Mouse (Mus musculus): ENCODE results near the gene Ltb4r2. TPM values are rescaled to one million over a fixed set of nuclear protein-coding genes. Genes with fewer than 3 reads are reported as not detected.
A peak's percentile ranks its signal among the peaks of the same experiment; 100 is the strongest.

Gene Ltb4r2
- polyA plus RNA-seq (2016; fragmentation: Nextera tagmentation; extraction: Ambion mirVana): 0.44 and 1.1 TPM in 2 replicates

DNA sequence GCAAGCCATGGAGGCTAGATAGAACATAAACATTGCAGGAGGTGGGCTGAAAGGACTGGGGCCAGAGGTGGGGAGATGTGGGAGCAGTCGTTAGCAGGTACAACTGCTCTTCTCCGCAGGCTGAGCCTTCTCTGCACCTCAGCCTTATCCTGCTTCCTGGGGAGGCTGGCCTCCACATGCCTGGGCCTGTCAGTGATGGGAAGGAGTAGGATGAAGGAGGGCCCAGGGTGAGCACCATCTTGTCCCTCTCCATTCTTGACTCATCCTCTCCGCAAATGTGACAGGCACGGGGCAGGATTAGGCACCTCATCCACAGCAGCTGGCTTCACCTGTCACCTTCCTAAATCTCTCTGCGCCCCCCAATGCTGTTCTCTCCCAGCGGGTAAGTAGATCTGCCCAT lies at the start of gene Ltb4r2:
TSS of gene Ltb4r2 (plus strand) at position 266 of the 400 bp plus-strand sequence.
- 55% methylated on average over 6 of the region's 6 CpGs for WGBS
- no peak for DNase-seq (ENCODE audit: low spot score)
- H3K9me3 ChIP-seq: no peaks in the 10 kb centered on the region
- H3K4me1 ChIP-seq: peaks cover 50% of the 10 kb centered on the region
- H3K27ac ChIP-seq: peak within 1 kb of the TSS; percentile 90
- peaks cover 54% of the 10 kb centered on the region for H3K27me3 ChIP-seq (ENCODE audit: insufficient read depth, poor library complexity, severe bottlenecking)
- peaks cover 7% of the 10 kb centered on the region; the same call in 1 of the 2 replicates for H3K36me3 ChIP-seq
- H3K4me3 ChIP-seq: peak within 1 kb of the TSS; percentile 72

DNA sequence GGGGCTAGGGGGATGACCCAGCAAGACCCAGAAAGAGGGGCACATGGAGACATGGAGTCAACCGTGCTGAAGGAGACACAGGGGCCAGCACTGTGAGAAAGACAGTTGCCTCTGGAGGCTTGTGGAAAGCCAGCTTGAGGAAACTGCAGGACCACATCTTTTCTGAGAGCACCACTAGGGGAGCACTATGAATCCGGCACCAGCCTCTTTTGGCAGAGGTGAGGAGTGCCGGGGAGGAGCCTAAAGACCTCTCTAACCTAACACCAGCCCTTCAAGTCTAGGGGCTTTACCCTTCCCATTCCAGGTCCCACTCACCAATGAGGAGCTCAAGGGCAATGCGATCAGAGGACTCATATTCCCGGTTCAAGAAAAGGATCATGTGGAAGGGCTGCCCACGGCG lies 49.4 kb upstream of the Ltb4r2 start:
- Histone ChIP-seq H3K4me3 (no peak overlapping the region), H3K4me1 (peaks cover 13% of the 10 kb centered on the region), H3K27me3 (ENCODE audit: insufficient read depth, poor library complexity, severe bottlenecking) (peaks cover 38% of the 10 kb centered on the region), H3K9me3 (no peaks in the 10 kb centered on the region), H3K27ac (no peak overlapping the region), H3K36me3 (peaks cover 8% of the 10 kb centered on the region)
- no peak for DNase-seq (ENCODE audit: low spot score)
- 74% methylated on average over 7 of the region's 7 CpGs for WGBS

DNA sequence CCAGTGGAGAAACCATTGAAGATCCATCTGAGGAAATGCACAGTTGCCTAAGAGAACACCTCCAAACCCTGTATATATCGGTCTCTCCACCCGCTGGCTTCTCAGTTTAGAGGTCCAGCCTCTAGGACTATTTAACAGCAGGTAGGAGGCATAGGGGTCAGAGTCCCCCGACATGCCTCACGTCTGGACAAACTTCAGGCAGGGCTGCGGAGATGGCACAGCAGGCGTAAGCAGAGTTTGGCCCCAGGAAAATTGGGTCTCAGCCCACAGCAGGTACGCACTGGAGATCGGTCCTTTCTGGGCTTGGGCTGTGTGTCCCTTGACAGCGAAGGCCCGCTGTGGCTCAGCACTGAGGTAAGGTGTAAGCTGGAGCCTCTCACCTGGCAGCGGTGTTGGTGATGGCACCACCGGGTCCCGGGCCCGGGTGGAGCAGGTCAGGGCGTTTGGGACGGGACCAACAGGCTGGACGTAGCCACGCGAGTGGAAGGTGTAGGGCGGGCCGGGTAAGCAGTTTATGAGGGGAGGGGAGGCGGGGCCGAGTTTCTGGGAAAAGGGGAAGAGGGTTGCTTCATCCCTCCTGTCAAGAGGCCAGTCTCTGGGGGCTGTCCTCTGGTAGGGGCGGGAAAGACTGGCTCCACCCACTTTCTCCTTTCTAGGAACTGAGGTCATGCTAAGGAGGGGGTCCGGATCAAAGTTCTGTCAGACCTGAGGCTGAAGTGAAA lies 48.1 kb upstream of the Ltb4r2 start:
- peaks cover 38% of the 10 kb centered on the region for H3K27me3 ChIP-seq (ENCODE audit: insufficient read depth, poor library complexity, severe bottlenecking)
- peaks cover 13% of the 10 kb centered on the region for H3K4me1 ChIP-seq
- H3K9me3 ChIP-seq: no peaks in the 10 kb centered on the region
- DNase-seq (ENCODE audit: low spot score): peak; percentile 77
- no peak overlapping the region; the same call in 1 of the 2 replicates for H3K27ac ChIP-seq
- WGBS: 11% methylated on average over 25 of the region's 25 CpGs
- H3K36me3 ChIP-seq: peaks cover 20% of the 10 kb centered on the region
- H3K4me3 ChIP-seq: peak overlapping the region; percentile 50

DNA sequence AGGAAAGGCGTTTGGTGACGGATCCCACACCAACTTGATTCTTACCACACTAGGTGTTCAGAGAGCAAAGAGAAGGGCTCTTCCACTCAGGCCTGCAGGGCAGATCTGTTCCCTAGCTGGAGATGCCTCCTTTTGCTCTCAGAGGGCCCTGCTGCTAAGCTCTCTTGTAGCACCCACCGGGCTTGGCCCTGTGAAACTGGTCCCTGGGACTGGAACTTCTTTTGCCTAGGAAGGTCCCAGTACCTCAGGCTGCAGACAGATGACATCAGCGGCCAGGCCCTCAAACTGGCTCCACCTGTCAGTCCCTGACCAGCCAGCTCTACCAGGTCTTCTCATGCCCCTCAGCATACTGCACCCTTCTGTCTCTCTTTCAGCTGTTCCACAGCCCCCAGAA lies 47.5 kb upstream of the Ltb4r2 start, which contains the start of gene Tgm1:
TSS of gene Tgm1 (minus strand) at position 198 of the 394 bp plus-strand sequence.
- 10% methylated on average over 4 of the region's 4 CpGs for WGBS
- Histone ChIP-seq H3K27ac (no peak within 1 kb of the TSS; the same call in 1 of the 2 replicates), H3K27me3 (ENCODE audit: insufficient read depth, poor library complexity, severe bottlenecking) (peaks cover 38% of the 10 kb centered on the region), H3K9me3 (no peaks in the 10 kb centered on the region), H3K4me1 (peaks cover 13% of the 10 kb centered on the region), H3K4me3 (peak within 1 kb of the TSS; percentile 50), H3K36me3 (peaks cover 25% of the 10 kb centered on the region)
- peak; percentile 75 for DNase-seq (ENCODE audit: low spot score)

DNA sequence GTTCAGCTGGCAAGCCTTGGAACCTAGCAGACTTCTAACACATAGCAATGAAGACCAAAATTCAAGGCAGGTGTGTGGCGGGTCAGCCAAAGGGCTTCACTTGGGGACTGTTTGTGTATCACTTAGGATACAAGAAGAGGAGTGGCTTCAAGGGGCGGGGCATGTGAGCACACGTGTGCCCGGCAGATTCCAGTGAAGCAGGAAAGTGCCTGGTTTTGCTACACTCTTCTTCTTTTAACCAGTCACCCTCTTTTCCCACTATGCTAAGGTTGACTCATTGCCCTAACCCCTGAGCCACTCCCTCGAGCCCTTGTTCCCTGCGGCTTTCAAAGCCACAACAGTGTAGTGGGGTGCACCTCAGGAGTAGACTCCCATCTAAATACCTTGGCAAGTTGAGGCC lies 46.3 kb upstream of the Ltb4r2 start:
- Histone ChIP-seq H3K27ac (no peak overlapping the region), H3K9me3 (no peaks in the 10 kb centered on the region), H3K4me1 (peaks cover 13% of the 10 kb centered on the region), H3K4me3 (no peak overlapping the region), H3K27me3 (ENCODE audit: insufficient read depth, poor library complexity, severe bottlenecking) (peaks cover 38% of the 10 kb centered on the region), H3K36me3 (peaks cover 37% of the 10 kb centered on the region)
- no peak for DNase-seq (ENCODE audit: low spot score)
- WGBS: 37% methylated on average over 6 of the region's 6 CpGs

DNA sequence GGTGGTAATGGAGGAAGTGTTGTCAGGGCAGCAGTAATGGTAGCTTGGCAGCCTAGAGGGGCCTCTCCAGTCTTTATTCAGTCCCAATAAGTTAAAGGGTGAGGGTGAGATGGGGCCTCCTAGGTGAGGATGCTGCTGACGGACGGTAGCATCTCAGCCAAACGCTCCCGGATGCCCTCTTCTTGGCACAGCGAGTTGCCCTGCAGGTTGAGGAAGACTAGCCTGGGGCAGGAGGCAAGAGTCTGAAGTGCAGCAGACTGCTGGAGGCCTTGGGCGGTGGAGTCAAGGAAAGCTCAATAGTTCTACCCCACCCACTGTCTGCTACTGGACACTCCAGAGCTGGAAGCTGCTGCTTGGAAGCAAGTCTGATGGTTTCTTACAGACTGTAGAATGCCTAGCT lies 45.0 kb upstream of the Ltb4r2 start:
- Histone ChIP-seq H3K36me3 (peaks cover 44% of the 10 kb centered on the region), H3K9me3 (no peaks in the 10 kb centered on the region)
- 89% methylated on average over 6 of the region's 6 CpGs for WGBS

DNA sequence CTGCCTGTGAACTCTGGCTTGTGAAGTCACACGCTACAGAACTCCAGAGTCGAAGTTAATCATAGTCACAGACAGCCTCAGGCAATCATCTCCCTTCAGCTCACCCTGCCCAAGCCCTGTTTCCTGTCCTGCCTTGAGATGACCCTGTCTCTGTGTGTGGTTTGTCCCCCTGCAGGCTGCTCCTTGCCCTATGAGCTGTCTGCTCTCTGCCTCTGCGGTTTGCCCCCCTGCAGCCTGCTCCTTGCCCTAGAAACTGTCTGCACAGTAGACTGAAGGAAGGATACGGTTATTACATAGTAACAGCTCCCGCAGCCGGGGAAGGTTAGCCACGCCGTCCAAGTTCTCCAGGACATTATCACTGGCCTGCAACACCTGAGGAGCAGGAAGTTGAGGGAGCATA lies 44.3 kb upstream of the Ltb4r2 start:
- no peak for DNase-seq (ENCODE audit: low spot score)
- H3K27me3 ChIP-seq (ENCODE audit: insufficient read depth, poor library complexity, severe bottlenecking): peaks cover 23% of the 10 kb centered on the region
- H3K27ac ChIP-seq: no peak overlapping the region
- no peak overlapping the region for H3K4me3 ChIP-seq
- H3K9me3 ChIP-seq: no peaks in the 10 kb centered on the region
- H3K4me1 ChIP-seq: peaks cover 24% of the 10 kb centered on the region
- peaks cover 44% of the 10 kb centered on the region for H3K36me3 ChIP-seq
- WGBS: 81% methylated on average over 8 of the region's 8 CpGs

More for the DNA sequence above, 45.0 kb upstream of the Ltb4r2 start:
- Histone ChIP-seq H3K27ac (no peak overlapping the region), H3K27me3 (ENCODE audit: insufficient read depth, poor library complexity, severe bottlenecking) (peaks cover 29% of the 10 kb centered on the region), H3K4me3 (no peak overlapping the region), H3K4me1 (peaks cover 20% of the 10 kb centered on the region)
- no peak for DNase-seq (ENCODE audit: low spot score)

DNA sequence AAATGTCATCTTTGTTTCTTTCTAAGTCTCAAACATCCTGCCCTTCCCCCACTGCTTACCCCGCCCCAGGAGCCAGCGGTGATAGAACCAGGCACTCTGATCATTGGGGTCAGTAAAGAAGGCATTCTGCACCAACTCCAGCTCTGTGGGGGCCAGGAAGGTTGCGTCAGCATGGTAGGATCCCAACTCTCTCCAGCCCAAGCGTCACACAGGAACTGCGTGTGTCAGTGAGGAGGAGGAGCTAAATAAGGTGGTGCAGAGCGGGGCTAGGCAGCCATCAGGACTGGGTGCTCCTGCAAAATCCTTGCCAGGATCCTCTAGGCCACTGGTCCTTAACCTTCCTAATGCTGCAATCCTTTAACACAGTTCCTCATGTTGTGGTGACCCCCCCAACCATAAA lies 41.5 kb upstream of the Ltb4r2 start:
- no peak for DNase-seq (ENCODE audit: low spot score)
- Histone ChIP-seq H3K27me3 (ENCODE audit: insufficient read depth, poor library complexity, severe bottlenecking) (no peaks in the 10 kb centered on the region; the same call in 1 of the 2 replicates), H3K36me3 (peaks cover 44% of the 10 kb centered on the region), H3K4me1 (peaks cover 16% of the 10 kb centered on the region), H3K4me3 (no peak overlapping the region), H3K27ac (no peak overlapping the region), H3K9me3 (no peaks in the 10 kb centered on the region)
- 83% methylated on average over 6 of the region's 6 CpGs for WGBS

DNA sequence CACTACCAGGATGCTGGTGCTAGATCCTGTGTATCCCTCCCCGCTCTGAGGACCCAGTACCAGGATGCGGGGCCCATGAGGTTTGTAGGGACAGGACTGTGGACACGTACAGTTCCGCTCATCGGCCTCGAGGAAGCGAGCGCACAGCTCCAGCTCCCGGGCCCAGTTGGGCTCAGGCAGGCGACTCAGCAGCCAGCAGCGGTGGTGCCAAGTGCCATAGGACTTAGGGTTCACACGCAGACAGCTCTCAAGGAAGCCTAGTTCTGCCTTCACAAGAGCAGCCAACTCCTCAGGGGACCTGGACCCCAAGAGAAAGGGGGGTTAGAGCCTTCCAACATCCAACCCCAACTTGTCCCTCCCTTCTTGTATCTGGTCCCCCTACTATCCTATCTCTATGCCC lies 40.6 kb upstream of the Ltb4r2 start:
- 90% methylated on average over 12 of the region's 12 CpGs for WGBS
- Histone ChIP-seq H3K4me3 (0 out of 2 replicates have a peak overlapping the region, but pooled peaks have one; percentile 88), H3K4me1 (peaks cover 16% of the 10 kb centered on the region)

DNA sequence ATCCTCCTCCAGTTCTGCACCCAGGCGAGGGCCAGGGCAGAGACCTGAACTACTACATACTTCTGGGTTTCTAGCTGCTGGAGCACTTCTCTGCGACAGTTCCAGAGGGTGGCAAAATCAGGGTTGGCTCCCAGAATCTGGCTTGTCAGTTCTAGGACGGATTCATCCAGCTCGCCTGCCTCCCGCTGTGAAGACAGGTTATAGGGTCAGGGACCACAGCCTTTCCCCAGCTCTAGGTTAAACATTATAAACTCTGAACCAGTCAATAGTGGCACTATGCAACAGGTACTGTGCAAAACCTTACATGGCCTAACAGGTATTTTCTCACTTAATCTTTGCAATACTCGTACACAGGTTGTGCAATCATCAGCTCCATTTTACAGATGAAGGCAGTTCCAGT lies 40.2 kb upstream of the Ltb4r2 start:
- Histone ChIP-seq H3K4me1 (peaks cover 16% of the 10 kb centered on the region), H3K27ac (peak overlapping the region; percentile 95; the same call in 1 of the 2 replicates), H3K36me3 (peaks cover 42% of the 10 kb centered on the region), H3K4me3 (peak overlapping the region; percentile 88), H3K9me3 (no peaks in the 10 kb centered on the region), H3K27me3 (ENCODE audit: insufficient read depth, poor library complexity, severe bottlenecking) (no peaks in the 10 kb centered on the region)
- 83% methylated on average over 6 of the region's 6 CpGs for WGBS
- no peak for DNase-seq (ENCODE audit: low spot score)

More for the DNA sequence above, 40.6 kb upstream of the Ltb4r2 start:
- DNase-seq (ENCODE audit: low spot score): no peak
- H3K9me3 ChIP-seq: no peaks in the 10 kb centered on the region
- H3K36me3 ChIP-seq: peaks cover 44% of the 10 kb centered on the region
- H3K27ac ChIP-seq: no peak overlapping the region
- no peaks in the 10 kb centered on the region for H3K27me3 ChIP-seq (ENCODE audit: insufficient read depth, poor library complexity, severe bottlenecking)

DNA sequence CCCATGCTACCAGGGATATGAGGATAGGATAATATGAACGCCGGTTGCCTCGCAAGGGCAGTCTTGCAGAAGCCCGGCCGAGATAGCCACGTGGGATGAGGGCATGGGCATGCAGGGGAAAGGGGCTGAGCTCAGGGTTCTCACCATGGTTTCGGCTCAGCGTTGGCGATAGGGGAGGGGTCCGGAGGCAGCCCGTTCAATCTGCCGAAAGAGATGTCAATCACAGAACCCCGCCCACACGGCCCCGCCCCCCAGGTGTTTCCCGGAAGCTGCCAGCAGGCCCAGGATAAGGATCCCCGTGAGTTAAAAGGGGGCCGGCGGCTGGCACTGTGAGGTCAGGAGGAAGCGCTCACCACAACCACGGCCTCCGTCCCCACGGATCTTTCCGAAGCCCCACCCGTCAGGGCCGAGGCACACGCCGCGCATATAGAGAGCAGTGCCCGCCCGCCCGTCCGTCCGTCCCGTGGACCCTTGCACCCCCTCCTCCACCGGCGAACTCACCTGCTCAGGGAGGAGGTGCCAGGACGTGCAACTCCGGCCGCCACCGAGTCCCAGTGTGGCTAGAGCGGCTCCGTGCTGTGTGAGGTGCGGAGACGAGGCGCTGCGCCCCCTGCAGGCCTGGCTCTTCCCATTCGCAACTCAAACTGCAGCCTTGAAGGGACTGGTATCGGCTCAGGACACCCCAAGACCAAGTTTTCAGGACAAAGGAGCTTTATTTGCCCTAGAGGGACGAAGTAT lies 39.4 kb upstream of the Ltb4r2 start, which contains the start of gene Rabggta:
TSS of gene Rabggta (minus strand) at position 564 of the 738 bp plus-strand sequence.
- WGBS: under 1% methylated on average over 50 of the region's 50 CpGs
- H3K9me3 ChIP-seq: no peaks in the 10 kb centered on the region
- peaks cover 36% of the 10 kb centered on the region for H3K36me3 ChIP-seq
- peak within 1 kb of the TSS; percentile 95 for H3K27ac ChIP-seq
- H3K4me3 ChIP-seq: peak within 1 kb of the TSS; percentile 88
- H3K4me1 ChIP-seq: peaks cover 16% of the 10 kb centered on the region
- DNase-seq (ENCODE audit: low spot score): peak; percentile 97
- H3K27me3 ChIP-seq (ENCODE audit: insufficient read depth, poor library complexity, severe bottlenecking): no peaks in the 10 kb centered on the region

DNA sequence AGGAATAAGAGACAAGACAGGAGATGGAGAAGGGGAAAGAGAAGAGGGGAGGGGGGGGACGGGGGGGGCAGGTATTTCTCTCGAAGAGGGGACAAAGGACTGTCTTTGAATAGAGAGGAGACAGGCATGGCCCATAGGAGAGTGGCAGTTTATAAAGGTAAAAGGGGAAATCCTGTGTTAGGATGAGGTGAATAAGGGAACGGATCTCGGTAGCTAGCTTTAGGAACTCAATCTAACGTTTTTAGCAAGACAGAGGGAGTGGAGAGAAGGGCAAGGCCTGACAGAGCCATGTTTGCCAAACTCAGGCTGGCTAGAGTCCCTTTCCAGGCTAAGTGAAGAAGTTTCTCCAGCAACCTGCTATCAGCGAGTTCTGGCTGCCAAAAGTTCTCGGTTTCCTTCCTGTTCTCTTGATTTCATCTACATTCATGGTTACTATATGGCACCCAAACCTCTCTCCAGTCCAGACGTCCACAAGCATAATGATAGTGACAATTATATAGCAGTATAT lies 38.7 kb upstream of the Ltb4r2 start:
- H3K4me3 ChIP-seq: peak overlapping the region; percentile 88
- DNase-seq (ENCODE audit: low spot score): no peak
- H3K9me3 ChIP-seq: no peaks in the 10 kb centered on the region
- H3K36me3 ChIP-seq: peaks cover 30% of the 10 kb centered on the region
- 49% methylated on average over 8 of the region's 8 CpGs for WGBS
- no peaks in the 10 kb centered on the region for H3K27me3 ChIP-seq (ENCODE audit: insufficient read depth, poor library complexity, severe bottlenecking)
- peak overlapping the region; percentile 95 for H3K27ac ChIP-seq
- peaks cover 16% of the 10 kb centered on the region for H3K4me1 ChIP-seq

DNA sequence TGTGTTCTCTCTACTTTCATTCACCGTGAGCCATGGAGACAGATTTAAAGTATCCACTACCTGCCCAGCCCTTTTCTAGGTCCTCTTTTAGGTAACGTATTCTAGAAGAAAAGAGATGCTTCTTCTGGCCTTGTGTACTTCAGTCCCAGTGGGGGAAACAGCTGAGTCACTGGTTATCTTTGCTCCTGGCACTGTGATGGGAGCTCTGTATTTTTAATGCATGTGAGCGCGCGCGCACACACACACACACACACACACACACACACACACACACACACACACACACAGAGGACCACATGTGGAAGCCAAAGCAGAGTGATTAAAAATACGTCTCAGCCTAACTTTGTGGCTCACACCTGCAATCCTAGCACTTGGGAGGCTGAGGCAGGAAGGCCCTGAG lies 37.8 kb upstream of the Ltb4r2 start:
- H3K4me3 ChIP-seq: no peak overlapping the region
- H3K9me3 ChIP-seq: no peaks in the 10 kb centered on the region
- H3K36me3 ChIP-seq: peaks cover 22% of the 10 kb centered on the region
- H3K27me3 ChIP-seq (ENCODE audit: insufficient read depth, poor library complexity, severe bottlenecking): 0 out of 2 replicates have a peak, but pooled peaks cover 4% of the 10 kb centered on the region
- peaks cover 16% of the 10 kb centered on the region for H3K4me1 ChIP-seq
- H3K27ac ChIP-seq: no peak overlapping the region
- no peak for DNase-seq (ENCODE audit: low spot score)
- WGBS: 90% methylated on average over 7 of the region's 7 CpGs
